Mouse (Mus musculus) erythroblast, embryonic 14.5 days (primary cell): Measurements from ENCODE around the gene Il3.

Experiments
- GATA1 ChIP-seq: IDR thresholded peaks from 2 replicates; pipeline ENCODE4 v1.6.1; 2012; ENCODE audit warnings: low read length, inconsistent platforms, mixed read lengths
- TAL1 ChIP-seq: IDR thresholded peaks from 3 replicates; pipeline ENCODE4 v1.6.1; 2012; ENCODE audit warnings: low read length, inconsistent platforms, mixed read lengths

GRCm38 (mm10) chr11:54295971-54296370 lies 28.9 kb upstream of the Il3 start:
- TF ChIP-seq GATA1 (no peak), TAL1 (no peak)
